Mouse (Mus musculus): ENCODE results near the gene Auts2. TPM values are rescaled to one million over a fixed set of nuclear protein-coding genes. Genes with fewer than 3 reads are reported as not detected.

Auts2 gene
- polyA plus RNA-seq, 1 experiment from 2014 or later: 70.3 TPM

DNA sequence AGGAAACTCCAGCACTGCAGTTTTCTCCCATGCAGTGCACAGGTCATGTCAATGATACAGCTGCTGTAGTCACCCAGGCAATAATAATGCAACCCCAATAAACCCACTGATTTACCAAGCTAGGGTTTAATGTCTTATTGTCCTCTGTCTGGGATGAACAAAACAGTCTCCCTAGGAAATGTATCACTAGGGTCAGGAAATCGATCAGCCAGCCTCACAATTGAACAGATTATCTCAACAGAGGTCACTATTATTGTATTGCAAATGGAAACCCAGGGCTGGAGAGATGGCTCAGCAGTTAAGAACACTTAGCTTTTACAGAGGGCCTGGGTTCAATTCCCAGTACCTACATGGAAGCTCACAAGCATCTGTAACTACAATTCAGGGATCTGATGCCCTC, 65.6 kb downstream of the Auts2 start:
- H3K4me3 ChIP-seq (ENCODE audit: low read depth, low read length): no peak overlapping the region
- no peak overlapping the region for H3K4me2 ChIP-seq (replicated peaks; ENCODE audit: low read depth, low read length)
- no peak overlapping the region for H3K27ac ChIP-seq (ENCODE audit: low read depth, low read length)
- DNase-seq (ENCODE audit: low spot score): no peak
- ATAC-seq (ENCODE audit: low FRiP score): no peak
- no peaks in the 10 kb centered on the region for H3K4me1 ChIP-seq (replicated peaks; ENCODE audit: control insufficient read depth, insufficient read depth, low read length)
- WGBS: 41% methylated on average over 1 of the region's 1 CpGs
- no peak overlapping the region for H3K9ac ChIP-seq (ENCODE audit: low read depth, low read length)
- H3K27me3 ChIP-seq (ENCODE audit: control insufficient read depth, insufficient read depth, low read length): no peaks in the 10 kb centered on the region
- no peaks in the 10 kb centered on the region for H3K9me3 ChIP-seq (ENCODE audit: control insufficient read depth, low read length)
- no peaks in the 10 kb centered on the region for H3K36me3 ChIP-seq (ENCODE audit: control insufficient read depth, insufficient read depth, low read length)

DNA sequence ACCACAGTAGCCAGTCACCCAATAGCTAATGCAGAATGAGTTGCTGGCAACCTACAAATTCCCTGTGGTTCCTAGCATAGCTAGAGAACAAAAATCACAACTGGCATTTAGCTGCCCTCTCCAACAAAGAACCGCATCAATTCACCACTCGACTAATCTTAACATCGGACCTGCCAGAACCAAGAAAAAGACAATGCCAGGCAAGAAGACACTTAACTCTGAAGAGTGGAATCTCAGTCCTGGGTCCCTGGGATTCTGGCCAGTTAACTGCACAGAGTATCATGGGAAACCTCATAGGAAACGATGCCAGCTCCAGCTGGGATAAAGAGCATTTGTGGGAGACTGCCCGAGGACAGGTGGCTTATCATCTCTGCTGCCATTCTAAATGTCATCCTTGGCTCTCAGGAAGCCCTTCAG, 70.2 kb downstream of the Auts2 start:
- H3K4me2 ChIP-seq (replicated peaks; ENCODE audit: low read depth, low read length): no peak overlapping the region
- no peak overlapping the region for H3K4me3 ChIP-seq (ENCODE audit: low read depth, low read length)
- H3K9ac ChIP-seq (ENCODE audit: low read depth, low read length): no peak overlapping the region
- WGBS: 77% methylated on average over 5 of the region's 5 CpGs
- ATAC-seq (ENCODE audit: low FRiP score) (no peak), DNase-seq (ENCODE audit: low spot score) (no peak)
- H3K4me1 ChIP-seq (replicated peaks; ENCODE audit: control insufficient read depth, insufficient read depth, low read length): no peaks in the 10 kb centered on the region
- no peak overlapping the region for H3K27ac ChIP-seq (ENCODE audit: low read depth, low read length)
- no peaks in the 10 kb centered on the region for H3K27me3 ChIP-seq (ENCODE audit: control insufficient read depth, insufficient read depth, low read length)
- H3K36me3 ChIP-seq (ENCODE audit: control insufficient read depth, insufficient read depth, low read length): no peaks in the 10 kb centered on the region
- H3K9me3 ChIP-seq (ENCODE audit: control insufficient read depth, low read length): no peaks in the 10 kb centered on the region

DNA sequence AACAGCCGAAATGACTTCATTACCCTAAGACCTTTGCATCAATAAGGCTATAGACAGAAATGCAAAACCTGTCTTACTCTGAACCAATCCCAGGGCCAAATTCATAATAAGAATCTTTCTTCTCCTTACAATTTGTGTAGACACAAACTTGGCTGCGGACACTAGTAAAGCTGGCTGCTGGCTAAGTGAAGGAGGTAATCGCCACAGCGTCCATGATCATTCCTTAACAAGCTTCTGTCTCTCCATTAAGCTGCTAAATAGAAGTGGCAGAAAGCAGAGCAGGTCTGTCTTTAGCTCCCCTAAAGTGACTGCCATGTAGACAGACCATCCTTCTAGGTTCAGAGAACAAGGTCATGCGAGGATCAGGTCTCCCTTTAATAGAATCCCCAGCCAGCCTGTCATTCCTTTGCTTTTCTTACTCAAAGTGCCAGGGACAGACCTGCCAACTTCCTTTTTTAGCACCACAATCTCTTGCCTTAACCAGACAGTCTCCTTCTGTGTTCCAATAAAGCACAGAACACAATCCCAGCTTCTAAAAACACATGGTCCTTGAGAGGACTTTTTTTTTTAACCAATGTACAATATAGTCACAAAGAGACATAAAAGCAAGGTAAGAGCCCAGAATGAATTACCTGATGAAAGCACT, 70.8 kb downstream of the Auts2 start:
- Histone ChIP-seq H3K27ac (ENCODE audit: low read depth, low read length) (no peak overlapping the region), H3K9me3 (ENCODE audit: control insufficient read depth, low read length) (no peaks in the 10 kb centered on the region), H3K4me1 (replicated peaks; ENCODE audit: control insufficient read depth, insufficient read depth, low read length) (no peaks in the 10 kb centered on the region), H3K9ac (ENCODE audit: low read depth, low read length) (no peak overlapping the region), H3K4me2 (replicated peaks; ENCODE audit: low read depth, low read length) (no peak overlapping the region), H3K36me3 (ENCODE audit: control insufficient read depth, insufficient read depth, low read length) (no peaks in the 10 kb centered on the region), H3K27me3 (ENCODE audit: control insufficient read depth, insufficient read depth, low read length) (no peaks in the 10 kb centered on the region), H3K4me3 (ENCODE audit: low read depth, low read length) (no peak overlapping the region)
- 85% methylated on average over 5 of the region's 5 CpGs for WGBS
- DNase-seq (ENCODE audit: low spot score) (no peak), ATAC-seq (ENCODE audit: low FRiP score) (no peak)

DNA sequence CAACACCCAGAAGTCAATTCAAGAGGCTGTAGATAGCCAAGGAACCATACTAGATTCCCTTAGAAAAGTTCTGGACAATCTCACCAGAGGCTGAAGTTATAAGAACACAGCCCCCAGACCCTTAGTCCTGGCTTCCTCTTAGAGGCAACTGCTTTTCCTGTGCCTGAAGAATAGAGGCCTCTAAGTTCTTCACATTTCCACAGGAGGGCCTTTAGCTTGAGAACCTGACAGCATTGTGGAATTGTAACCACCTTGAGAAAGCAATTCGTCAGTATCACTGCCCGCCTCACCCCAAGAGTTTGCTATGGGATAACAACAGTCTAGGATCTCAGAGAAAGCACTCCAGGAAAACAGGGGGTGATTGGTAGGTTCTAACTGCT, 75.8 kb downstream of the Auts2 start:
- Histone ChIP-seq H3K4me2 (replicated peaks; ENCODE audit: low read depth, low read length) (no peak overlapping the region), H3K27ac (ENCODE audit: low read depth, low read length) (no peak overlapping the region), H3K4me3 (ENCODE audit: low read depth, low read length) (no peak overlapping the region), H3K4me1 (replicated peaks; ENCODE audit: control insufficient read depth, insufficient read depth, low read length) (no peaks in the 10 kb centered on the region), H3K27me3 (ENCODE audit: control insufficient read depth, insufficient read depth, low read length) (no peaks in the 10 kb centered on the region), H3K9me3 (ENCODE audit: control insufficient read depth, low read length) (no peaks in the 10 kb centered on the region), H3K36me3 (ENCODE audit: control insufficient read depth, insufficient read depth, low read length) (no peaks in the 10 kb centered on the region), H3K9ac (ENCODE audit: low read depth, low read length) (no peak overlapping the region)
- no peak for ATAC-seq (ENCODE audit: low FRiP score)
- WGBS: 83% methylated on average over 2 of the region's 2 CpGs
- no peak for DNase-seq (ENCODE audit: low spot score)

DNA sequence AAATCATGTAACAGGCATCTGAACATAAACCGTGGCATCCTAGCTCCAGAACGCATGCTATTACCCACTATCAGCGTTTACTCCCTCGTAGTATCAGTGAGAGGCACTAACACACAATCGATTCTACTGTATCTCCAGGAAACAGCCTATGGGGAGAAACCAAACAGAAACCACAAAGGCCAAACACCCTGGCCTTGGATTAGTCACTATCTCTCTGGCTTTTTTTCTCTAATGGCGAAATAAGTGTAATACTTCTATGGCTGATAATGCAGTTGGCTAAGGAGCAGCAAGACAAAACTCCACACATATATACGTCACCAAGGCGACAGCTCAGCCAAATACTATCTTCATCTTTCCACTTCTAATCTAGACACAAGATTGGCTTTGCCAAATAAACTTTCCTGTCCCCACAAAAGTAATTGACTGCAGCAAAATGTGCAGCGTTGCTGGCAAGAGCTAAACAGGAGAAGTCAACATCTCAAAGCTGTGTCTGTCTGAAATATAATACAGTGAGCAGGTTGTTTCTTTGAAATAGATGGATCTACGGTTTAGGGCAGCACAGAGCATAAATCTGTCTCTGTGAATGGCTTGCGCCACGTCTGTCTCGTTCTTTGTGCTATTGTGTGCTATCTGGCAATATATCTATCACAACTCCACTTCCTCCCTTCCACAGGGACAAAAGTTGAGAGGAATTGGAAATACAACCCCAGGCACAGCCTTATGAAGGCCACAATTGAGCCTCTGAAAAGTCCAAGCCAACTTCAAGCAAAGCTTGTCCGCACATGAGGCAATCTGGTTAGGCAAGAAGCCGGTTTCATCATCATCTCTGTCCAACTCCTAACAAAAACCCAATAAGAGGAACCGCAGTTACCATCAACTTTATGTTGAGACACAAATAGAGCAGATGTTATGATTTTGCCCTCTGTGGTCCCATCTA, 76.4 kb downstream of the Auts2 start:
- no peak overlapping the region for H3K9ac ChIP-seq (ENCODE audit: low read depth, low read length)
- no peak overlapping the region for H3K4me3 ChIP-seq (ENCODE audit: low read depth, low read length)
- no peak overlapping the region for H3K4me2 ChIP-seq (replicated peaks; ENCODE audit: low read depth, low read length)
- DNase-seq (ENCODE audit: low spot score) (no peak), ATAC-seq (ENCODE audit: low FRiP score) (no peak)
- WGBS: 90% methylated on average over 16 of the region's 16 CpGs
- H3K36me3 ChIP-seq (ENCODE audit: control insufficient read depth, insufficient read depth, low read length): no peaks in the 10 kb centered on the region
- H3K27me3 ChIP-seq (ENCODE audit: control insufficient read depth, insufficient read depth, low read length): no peaks in the 10 kb centered on the region
- H3K9me3 ChIP-seq (ENCODE audit: control insufficient read depth, low read length): no peaks in the 10 kb centered on the region
- H3K27ac ChIP-seq (ENCODE audit: low read depth, low read length): no peak overlapping the region
- H3K4me1 ChIP-seq (replicated peaks; ENCODE audit: control insufficient read depth, insufficient read depth, low read length): no peaks in the 10 kb centered on the region

DNA sequence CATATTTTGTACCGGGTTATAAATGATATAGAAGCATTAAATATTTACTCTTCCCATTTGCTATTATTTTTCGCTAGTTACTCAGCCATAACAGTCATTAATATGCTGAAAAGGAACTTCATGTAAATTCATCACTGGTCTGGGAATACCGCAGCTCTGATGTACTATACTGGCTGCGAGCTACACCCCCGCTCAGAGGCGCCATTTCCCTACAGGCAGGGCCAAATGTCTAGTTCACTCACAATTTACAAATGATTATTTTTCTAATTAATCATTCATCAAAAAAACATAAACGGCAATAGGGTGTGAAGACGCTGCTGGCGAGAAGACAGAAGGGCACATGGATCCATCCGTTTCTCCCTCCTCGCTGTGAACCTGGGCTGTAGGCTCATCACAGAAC, 80.6 kb downstream of the Auts2 start:
- H3K36me3 ChIP-seq (ENCODE audit: control insufficient read depth, insufficient read depth, low read length): no peaks in the 10 kb centered on the region
- H3K4me2 ChIP-seq (replicated peaks; ENCODE audit: low read depth, low read length): no peak overlapping the region
- no peak overlapping the region for H3K27ac ChIP-seq (ENCODE audit: low read depth, low read length)
- no peaks in the 10 kb centered on the region for H3K9me3 ChIP-seq (ENCODE audit: control insufficient read depth, low read length)
- DNase-seq (ENCODE audit: low spot score) (no peak), ATAC-seq (ENCODE audit: low FRiP score) (no peak)
- no peaks in the 10 kb centered on the region for H3K4me1 ChIP-seq (replicated peaks; ENCODE audit: control insufficient read depth, insufficient read depth, low read length)
- H3K9ac ChIP-seq (ENCODE audit: low read depth, low read length): no peak overlapping the region
- H3K4me3 ChIP-seq (ENCODE audit: low read depth, low read length): no peak overlapping the region
- WGBS: 88% methylated on average over 11 of the region's 11 CpGs
- no peaks in the 10 kb centered on the region for H3K27me3 ChIP-seq (ENCODE audit: control insufficient read depth, insufficient read depth, low read length)

DNA sequence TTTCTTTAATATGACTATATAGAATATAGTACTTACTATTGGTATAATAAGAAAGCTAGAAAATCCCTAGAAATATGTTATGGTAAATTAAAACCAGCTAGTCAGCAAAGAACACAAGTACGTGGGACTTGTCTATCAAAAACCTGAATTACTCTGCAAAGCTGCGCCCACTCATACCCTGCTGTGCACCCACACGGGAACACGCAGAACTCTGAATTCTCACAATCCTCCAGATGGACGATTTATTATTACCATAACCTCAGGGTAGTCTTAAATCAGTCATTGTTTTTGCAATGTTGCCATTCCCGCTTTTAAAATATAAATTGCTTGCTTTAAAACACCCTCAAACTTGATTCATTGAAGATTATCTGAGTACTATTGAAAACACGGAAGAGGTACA, 84.6 kb downstream of the Auts2 start:
- Histone ChIP-seq H3K27me3 (ENCODE audit: control insufficient read depth, insufficient read depth, low read length) (no peaks in the 10 kb centered on the region), H3K4me1 (replicated peaks; ENCODE audit: control insufficient read depth, insufficient read depth, low read length) (no peaks in the 10 kb centered on the region), H3K9me3 (ENCODE audit: control insufficient read depth, low read length) (no peaks in the 10 kb centered on the region), H3K4me2 (replicated peaks; ENCODE audit: low read depth, low read length) (no peak overlapping the region), H3K36me3 (ENCODE audit: control insufficient read depth, insufficient read depth, low read length) (no peaks in the 10 kb centered on the region), H3K4me3 (ENCODE audit: low read depth, low read length) (no peak overlapping the region), H3K9ac (ENCODE audit: low read depth, low read length) (no peak overlapping the region), H3K27ac (ENCODE audit: low read depth, low read length) (no peak overlapping the region)
- 78% methylated on average over 7 of the region's 7 CpGs for WGBS
- no peak for DNase-seq (ENCODE audit: low spot score)
- ATAC-seq (ENCODE audit: low FRiP score): no peak

DNA sequence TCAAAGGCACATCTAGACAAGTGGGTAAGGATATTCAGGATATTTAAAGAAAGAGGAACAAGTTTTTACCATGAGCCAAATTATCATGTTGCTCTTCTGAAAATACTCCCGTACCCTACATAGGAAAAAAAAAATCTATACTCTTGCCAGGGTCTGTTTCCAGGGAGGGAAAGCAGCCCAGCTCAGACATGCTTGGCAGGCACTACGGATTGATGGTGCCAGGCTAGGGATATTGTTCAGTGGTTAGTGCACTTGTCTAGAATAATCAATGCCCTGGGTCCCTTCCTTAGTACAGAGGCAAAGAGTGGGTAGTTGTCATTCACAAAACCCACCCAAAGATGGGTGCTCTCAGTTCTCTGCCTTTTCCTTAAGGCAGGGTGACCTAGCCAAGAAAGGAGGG, 90.8 kb downstream of the Auts2 start:
- Histone ChIP-seq H3K27me3 (ENCODE audit: control insufficient read depth, insufficient read depth, low read length) (no peaks in the 10 kb centered on the region), H3K36me3 (ENCODE audit: control insufficient read depth, insufficient read depth, low read length) (no peaks in the 10 kb centered on the region), H3K27ac (ENCODE audit: low read depth, low read length) (no peak overlapping the region), H3K9me3 (ENCODE audit: control insufficient read depth, low read length) (no peaks in the 10 kb centered on the region), H3K9ac (ENCODE audit: low read depth, low read length) (no peak overlapping the region), H3K4me3 (ENCODE audit: low read depth, low read length) (no peak overlapping the region), H3K4me1 (replicated peaks; ENCODE audit: control insufficient read depth, insufficient read depth, low read length) (no peaks in the 10 kb centered on the region), H3K4me2 (replicated peaks; ENCODE audit: low read depth, low read length) (no peak overlapping the region)
- 86% methylated on average over 2 of the region's 2 CpGs for WGBS
- ATAC-seq (ENCODE audit: low FRiP score) (no peak), DNase-seq (ENCODE audit: low spot score) (no peak)

DNA sequence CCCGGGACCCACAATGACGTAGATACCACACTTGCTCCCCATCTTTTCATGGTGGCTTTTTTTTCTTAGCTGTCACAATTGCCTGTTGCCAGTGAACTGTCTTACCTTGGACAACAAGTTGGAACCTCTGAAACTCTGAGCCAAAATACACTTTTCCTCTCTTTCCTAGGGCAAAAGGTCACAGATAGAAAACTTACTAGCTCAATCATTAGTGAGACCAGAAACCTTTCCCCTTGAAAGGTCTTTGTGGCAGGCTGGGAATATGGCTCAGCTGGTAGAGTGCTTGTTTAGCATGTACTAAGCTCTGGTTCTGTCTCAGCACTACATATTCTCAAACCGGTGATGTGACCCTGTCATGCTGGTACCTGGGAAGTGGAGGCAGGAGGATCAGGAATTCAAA, 93.1 kb downstream of the Auts2 start:
- Histone ChIP-seq H3K36me3 (ENCODE audit: control insufficient read depth, insufficient read depth, low read length) (no peaks in the 10 kb centered on the region), H3K27me3 (ENCODE audit: control insufficient read depth, insufficient read depth, low read length) (no peaks in the 10 kb centered on the region; the same call in 1 of the 2 replicates), H3K9me3 (ENCODE audit: control insufficient read depth, low read length) (no peaks in the 10 kb centered on the region), H3K4me3 (ENCODE audit: low read depth, low read length) (no peak overlapping the region), H3K4me2 (replicated peaks; ENCODE audit: low read depth, low read length) (no peak overlapping the region), H3K9ac (ENCODE audit: low read depth, low read length) (no peak overlapping the region), H3K27ac (ENCODE audit: low read depth, low read length) (no peak overlapping the region), H3K4me1 (replicated peaks; ENCODE audit: control insufficient read depth, insufficient read depth, low read length) (no peaks in the 10 kb centered on the region)
- DNase-seq (ENCODE audit: low spot score) (no peak), ATAC-seq (ENCODE audit: low FRiP score) (no peak)
- WGBS: 89% methylated on average over 3 of the region's 3 CpGs

All from hindbrain, embryonic 11.5 days (tissue).